Mouse (Mus musculus): ENCODE measurements around the gene Olfr71. TPM values are rescaled to one million over a fixed set of nuclear protein-coding genes. Genes with fewer than 3 reads are reported as not detected.

Gene Olfr71
- total RNA-seq, 1 experiment from 2014 or later: not detected

- ATAC-seq (replicated peaks; ENCODE audit: low read depth, poor library complexity, severe bottlenecking): peak; percentile 88
Observed at GRCm38 (mm10) chr4:43668782-43669427, 41.1 kb downstream of the Olfr71 start, which contains the start of the genes Tmem8b and Fam221b. Tmem8b (plus strand) TSS chr4:43668971. Fam221b (minus strand) TSS chr4:43669145.

GRCm38 (mm10) chr4:43666412-43666811, 43.6 kb downstream of the Olfr71 start:
- peak; percentile 60; the same call in 1 of the 2 replicates for ATAC-seq (replicated peaks; ENCODE audit: low read depth, poor library complexity, severe bottlenecking)

GRCm38 (mm10) chr4:43657146-43657545, 52.9 kb downstream of the Olfr71 start:
- no peak for ATAC-seq (replicated peaks; ENCODE audit: low read depth, poor library complexity, severe bottlenecking)

- peak; percentile 94 for ATAC-seq (replicated peaks; ENCODE audit: low read depth, poor library complexity, severe bottlenecking)
Observed at GRCm38 (mm10) chr4:43656339-43657109, 53.5 kb downstream of the Olfr71 start, which contains the start of gene Hint2. Hint2 (minus strand) TSS chr4:43656466.

GRCm38 (mm10) chr4:43655656-43656338, 54.3 kb downstream of the Olfr71 start:
- no peak for ATAC-seq (replicated peaks; ENCODE audit: low read depth, poor library complexity, severe bottlenecking)

Other genes with a start within 250 kb of the Olfr71 start
- not detected in 2 replicates for gene Sit1, start 226.5 kb downstream of the Olfr71 start, total RNA-seq (2017)
- 50.5 and 62.2 TPM in 2 replicates for gene Ccdc107, start 217.4 kb downstream of the Olfr71 start, total RNA-seq (2017)
- gene Arhgef39, start 210.6 kb downstream of the Olfr71 start, total RNA-seq (2017): 46.1 and 64.5 TPM in 2 replicates
- 7.3 and 8.3 TPM in 2 replicates for gene Car9, start 203.3 kb downstream of the Olfr71 start, total RNA-seq (2017)
- 8.4 and 10.7 TPM in 2 replicates for gene Tpm2, start 186.5 kb downstream of the Olfr71 start, total RNA-seq (2017)
- 20.5 and 22.7 TPM in 2 replicates for gene Creb3, start 147.9 kb downstream of the Olfr71 start, total RNA-seq (2017)
- gene Tln1, start 147.6 kb downstream of the Olfr71 start, total RNA-seq (2017): 262 and 295 TPM in 2 replicates
- 14.4 and 35.2 TPM in 2 replicates for gene Rgp1, start 131.5 kb downstream of the Olfr71 start, total RNA-seq (2017)
- gene Gba2, start 131.4 kb downstream of the Olfr71 start, total RNA-seq (2017): 10.2 and 11.8 TPM in 2 replicates
- gene Msmp, start 125.8 kb downstream of the Olfr71 start, total RNA-seq (2017): not detected in 2 replicates
- 0.39 and 0.96 TPM in 2 replicates for gene Npr2, start 78.3 kb downstream of the Olfr71 start, total RNA-seq (2017)
- gene Spag8, start 56.7 kb downstream of the Olfr71 start, total RNA-seq (2017): not detected in 2 replicates
- 34.1 and 56.1 TPM in 2 replicates for gene Hint2, start 53.8 kb downstream of the Olfr71 start, total RNA-seq (2017)
- gene Tmem8b, start 41.3 kb downstream of the Olfr71 start, total RNA-seq (2017): 1.4 and 2.5 TPM in 2 replicates
- 0.55 and 0.92 TPM in 2 replicates for gene Fam221b, start 41.1 kb downstream of the Olfr71 start, total RNA-seq (2017)
- not detected in 2 replicates for gene Olfr70, start 9.4 kb downstream of the Olfr71 start, total RNA-seq (2017)
- gene Hrct1, start 16.9 kb upstream of the Olfr71 start, total RNA-seq (2017): not detected in 2 replicates
- gene Spaar, start 19.8 kb upstream of the Olfr71 start, total RNA-seq (2017): not detected in 2 replicates
- not detected in 2 replicates for gene Olfr159, start 60.8 kb upstream of the Olfr71 start, total RNA-seq (2017)
- gene Olfr156, start 113.6 kb upstream of the Olfr71 start, total RNA-seq (2017): not detected in 2 replicates
- gene Olfr157, start 129.9 kb upstream of the Olfr71 start, total RNA-seq (2017): not detected in 2 replicates
- not detected in 2 replicates for gene Olfr155, start 141.3 kb upstream of the Olfr71 start, total RNA-seq (2017)
- gene Reck, start 165.3 kb upstream of the Olfr71 start, total RNA-seq (2017): 0.82 and 1.9 TPM in 2 replicates
- 16.3 TPM in 2 replicates for gene Glipr2, start 247.1 kb upstream of the Olfr71 start, total RNA-seq (2017)

Data from common myeloid progenitor, adult 5-6 weeks (primary cell).